Mouse (Mus musculus): ENCODE results near the gene Tfb1m.

Tfb1m gene

GRCm38 (mm10) chr17:3557331-3558311 is at the start of gene Tfb1m:
Tfb1m (minus strand) TSS chr17:3557781.
- DNase-seq: peak; percentile 91 to 95

GRCm38 (mm10) chr17:3602954-3603672 is 45.5 kb upstream of the Tfb1m start:
- DNase-seq: no peak

GRCm38 (mm10) chr17:3598393-3598792 is 40.8 kb upstream of the Tfb1m start:
- no peak for DNase-seq

DNA sequence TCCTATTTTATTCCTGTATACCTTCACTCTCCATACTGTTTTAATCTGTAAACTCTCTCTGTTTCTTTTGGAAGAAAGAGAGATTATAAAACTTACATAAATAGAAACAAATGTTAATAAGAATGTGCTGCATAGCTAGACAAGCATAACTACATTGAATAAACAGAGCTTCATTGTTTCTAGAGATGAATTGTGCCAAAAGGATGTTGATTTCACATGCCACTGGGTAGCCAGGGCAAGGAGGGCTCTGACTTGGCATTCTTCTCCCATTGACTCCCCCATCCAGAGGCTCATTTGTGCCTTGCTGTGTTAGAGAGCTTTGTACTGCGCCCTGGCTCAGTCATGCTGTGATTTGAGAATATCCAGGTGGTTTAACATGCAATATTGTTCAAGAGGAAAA is 40.3 kb upstream of the Tfb1m start:
- DNase-seq: no peak

DNA sequence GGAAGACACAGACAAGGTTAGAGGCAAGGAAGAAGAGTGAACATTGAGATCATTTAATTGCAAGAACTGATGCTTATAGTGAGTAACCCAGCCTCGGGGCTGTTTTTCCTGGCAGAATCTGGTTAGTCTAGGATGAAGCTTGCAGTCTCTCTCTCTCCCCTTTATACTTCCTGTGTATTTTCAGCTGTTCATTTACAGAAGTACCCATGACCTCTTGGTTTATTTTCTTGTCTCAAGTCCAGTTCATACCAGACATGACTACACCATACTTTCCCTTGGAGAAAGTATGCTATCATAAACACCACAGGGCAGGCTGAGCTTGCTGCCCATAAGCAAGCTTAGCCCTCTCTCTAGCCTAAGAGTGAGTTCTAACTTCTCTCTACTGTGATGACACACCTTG is 39.5 kb upstream of the Tfb1m start:
- DNase-seq: no peak

- peak in 1 of 2 experiments; percentile 40 for DNase-seq
Measured at GRCm38 (mm10) chr17:3570876-3571275, 13.3 kb upstream of the Tfb1m start.

DNA sequence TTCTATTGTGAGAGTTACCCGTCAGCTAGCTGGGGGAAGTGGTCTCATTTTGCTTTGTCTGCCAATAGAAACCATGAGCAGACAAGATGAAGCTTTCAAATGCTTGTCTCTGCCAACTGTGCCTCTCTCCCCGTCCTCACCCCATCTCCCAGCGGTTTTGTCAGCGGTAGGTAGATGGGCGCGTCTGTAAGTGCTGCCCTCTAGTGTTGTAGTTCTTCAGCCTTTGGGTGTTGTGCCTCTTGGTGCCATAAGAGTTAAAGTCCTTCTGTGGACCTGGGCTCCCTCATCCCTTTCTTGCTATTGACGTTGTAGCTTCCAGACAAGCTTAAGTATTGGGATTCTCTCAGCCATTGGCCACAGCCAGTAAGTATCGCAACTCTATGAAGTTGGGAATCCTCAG is 4.8 kb upstream of the Tfb1m start:
- DNase-seq: no peak

DNA sequence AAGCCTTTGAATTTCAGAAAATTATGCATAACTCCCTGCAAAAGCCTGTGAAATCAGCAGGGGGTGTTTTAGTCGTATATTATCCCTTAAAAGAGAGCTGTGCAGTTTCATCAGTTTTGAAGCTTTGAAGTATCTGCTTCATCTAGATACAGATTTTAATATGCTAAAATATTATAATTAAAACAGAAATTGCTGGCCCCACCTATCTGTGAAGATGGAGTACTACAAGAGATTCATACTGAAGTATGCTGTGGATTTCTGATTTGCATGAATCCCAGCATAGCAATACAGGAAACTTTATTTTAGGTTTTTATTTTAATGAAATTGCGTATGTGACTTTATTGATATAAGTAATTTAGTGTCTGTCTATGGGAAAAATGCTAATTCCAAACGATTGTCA is 3.0 kb upstream of the Tfb1m start:
- no peak for DNase-seq

DNA sequence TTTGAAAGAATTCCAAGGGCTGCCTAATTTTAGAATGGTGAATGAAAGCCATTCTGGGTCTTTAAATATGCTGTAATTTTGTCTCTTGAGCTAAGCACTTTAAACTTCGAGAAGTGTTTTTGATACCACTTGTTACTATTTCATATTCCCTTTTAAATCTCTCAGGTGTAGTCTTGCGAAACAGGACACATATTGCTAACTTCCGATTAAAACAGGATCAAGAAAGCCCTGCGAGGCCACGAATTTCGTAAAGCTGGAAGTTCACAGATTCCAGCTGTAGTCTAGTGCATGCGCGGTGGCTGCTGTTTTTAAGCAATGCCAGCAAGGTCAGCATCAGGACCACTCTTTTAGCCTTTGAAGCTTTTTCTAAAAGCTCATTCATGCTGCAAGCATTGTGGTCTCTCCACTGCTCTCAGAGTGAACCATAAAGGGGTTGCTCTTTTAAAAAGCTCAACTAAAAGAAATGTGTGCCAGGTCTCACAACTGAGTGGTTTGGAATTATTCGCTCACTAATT is 832 bp upstream of the Tfb1m start:
- no peak for DNase-seq

- no peak for DNase-seq
Measured at GRCm38 (mm10) chr17:3556251-3556650, 1.3 kb downstream of the Tfb1m start.

- no peak for DNase-seq
Measured at GRCm38 (mm10) chr17:3547725-3548124, 9.9 kb downstream of the Tfb1m start.

GRCm38 (mm10) chr17:3541033-3541432 is 16.5 kb downstream of the Tfb1m start:
- DNase-seq: no peak

- no peak for DNase-seq
Measured at GRCm38 (mm10) chr17:3540304-3540703, 17.3 kb downstream of the Tfb1m start.

DNA sequence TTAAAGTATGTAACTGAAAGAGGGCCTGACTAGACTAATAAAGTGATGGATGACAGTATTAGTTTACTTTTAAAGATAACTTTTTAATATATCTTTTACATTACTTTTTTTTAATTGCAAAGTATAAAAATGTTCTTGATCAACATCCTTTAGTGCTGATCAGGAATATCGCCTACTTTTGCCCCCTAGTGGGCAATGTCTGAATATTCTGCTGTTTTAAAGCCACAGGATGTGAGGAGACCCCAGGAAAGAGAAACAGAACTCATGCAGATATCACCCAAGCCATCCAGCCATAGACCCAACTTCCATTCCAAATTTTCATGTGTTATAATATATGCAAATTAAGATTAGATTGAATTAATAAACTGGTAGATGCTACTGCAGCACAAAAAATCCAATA is 24.2 kb downstream of the Tfb1m start:
- no peak for DNase-seq

- DNase-seq: no peak
Measured at GRCm38 (mm10) chr17:3532254-3532653, 25.3 kb downstream of the Tfb1m start, which contains the start of gene Cldn20. Cldn20 (plus strand) TSS chr17:3532554.

DNA sequence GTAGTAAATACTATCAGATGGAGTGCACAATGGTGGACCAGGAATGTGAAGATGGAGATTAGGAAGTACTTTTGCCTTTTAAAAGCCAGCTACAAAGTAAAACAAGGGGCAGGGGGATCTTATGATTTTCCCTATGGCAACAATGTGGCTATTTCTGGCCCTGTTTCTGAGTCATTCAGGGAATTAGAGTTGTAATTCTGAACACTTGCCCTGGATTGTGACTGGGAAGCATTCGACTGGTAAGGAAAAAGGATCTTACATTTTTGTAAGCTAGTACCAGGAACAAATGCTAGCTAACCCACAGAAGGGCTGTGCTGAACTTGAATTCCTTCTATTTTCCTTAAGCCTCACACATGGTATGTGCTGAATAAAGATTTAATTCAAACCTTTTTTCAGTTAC is 25.9 kb downstream of the Tfb1m start:
- DNase-seq: no peak

GRCm38 (mm10) chr17:3530549-3530948 is 27.0 kb downstream of the Tfb1m start:
- DNase-seq: no peak

DNA sequence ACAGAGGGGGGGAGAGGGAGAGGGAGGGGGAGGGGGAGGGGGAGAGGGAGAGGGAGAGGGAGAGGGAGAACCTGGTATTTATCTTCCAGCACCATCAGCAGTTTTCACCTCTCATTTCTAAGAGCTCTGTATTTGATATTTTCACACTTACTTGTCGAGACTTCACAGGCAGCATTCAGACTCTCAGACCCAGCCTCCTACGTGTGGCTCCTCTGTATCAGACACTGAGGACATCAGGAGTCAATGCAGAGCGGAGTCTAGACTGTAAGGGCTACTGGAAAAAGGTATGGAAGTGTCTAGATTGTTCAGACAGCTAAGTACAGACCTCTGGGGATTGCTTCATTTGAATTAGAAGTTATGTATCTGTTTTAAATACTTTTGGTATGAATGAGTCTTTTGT is 28.1 kb downstream of the Tfb1m start:
- no peak for DNase-seq

DNA sequence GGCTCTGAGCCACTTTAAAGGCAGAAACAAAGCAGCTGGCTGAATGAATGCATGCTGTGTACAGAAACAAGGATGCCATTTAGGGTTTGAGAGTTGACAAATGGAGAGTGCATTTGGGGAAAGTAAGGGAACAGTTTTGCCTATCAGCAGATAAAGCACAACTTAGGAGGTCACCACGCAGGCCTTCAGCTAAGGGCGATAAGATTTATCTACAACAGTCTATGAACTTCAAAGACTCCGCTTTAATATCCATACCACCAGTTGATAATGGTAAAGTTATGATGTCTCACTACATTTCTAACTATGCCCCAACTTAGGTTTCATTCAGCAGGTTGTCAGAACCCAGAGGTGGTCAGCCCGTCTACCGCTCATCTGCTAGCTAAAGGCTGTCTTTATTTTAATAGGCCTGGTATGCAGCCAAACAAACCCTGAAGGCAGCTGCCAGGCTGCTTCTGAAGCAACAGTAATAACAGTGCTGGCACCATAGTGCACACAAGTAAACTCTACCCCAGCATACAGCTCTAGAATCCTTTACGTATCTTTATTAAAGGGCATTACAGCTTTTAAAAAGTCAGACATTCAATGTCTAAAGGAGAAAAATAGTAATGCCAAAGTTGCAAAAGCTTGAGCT is 29.6 kb downstream of the Tfb1m start:
- DNase-seq: no peak

GRCm38 (mm10) chr17:3520344-3520743 is 37.2 kb downstream of the Tfb1m start:
- DNase-seq: no peak

DNA sequence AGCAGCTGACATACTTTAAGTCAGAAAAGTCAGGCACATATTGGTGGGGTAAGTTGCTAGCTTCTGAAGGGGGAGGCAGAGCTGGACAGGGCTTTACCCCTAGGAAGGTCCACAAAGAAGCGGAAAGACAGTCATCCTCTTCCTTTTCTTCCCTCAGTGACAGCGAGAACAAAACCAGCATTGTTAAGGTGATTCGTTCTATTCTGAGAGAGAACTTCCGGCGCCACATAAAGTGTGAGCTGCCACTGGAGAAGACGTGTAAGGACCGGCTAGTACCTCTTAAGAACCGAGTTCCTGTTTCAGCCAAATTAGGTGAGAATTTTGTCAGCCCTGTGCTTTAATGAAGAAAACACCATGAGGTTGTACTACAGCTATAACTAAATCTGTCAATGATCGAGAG is 41.2 kb downstream of the Tfb1m start:
- no peak for DNase-seq

DNA sequence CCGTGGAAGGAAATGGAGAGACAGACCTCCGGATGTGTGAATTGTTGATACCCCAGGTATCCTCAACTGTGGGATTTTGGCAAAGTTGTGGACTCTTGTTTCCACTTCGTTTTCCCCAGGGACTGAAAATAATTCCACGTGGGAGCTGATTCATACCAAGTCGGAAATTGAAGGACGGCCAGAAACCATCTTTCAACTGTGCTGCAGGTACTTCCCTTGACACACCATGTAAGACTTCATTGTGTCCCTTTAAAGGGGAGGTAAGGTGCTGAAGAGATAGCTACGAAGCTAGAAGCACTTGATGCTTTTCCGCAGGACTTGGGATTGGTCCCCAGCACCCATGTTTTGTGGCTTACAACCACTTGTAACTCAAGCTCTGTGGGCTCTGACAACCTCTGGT is 41.7 kb downstream of the Tfb1m start:
- no peak for DNase-seq

DNA sequence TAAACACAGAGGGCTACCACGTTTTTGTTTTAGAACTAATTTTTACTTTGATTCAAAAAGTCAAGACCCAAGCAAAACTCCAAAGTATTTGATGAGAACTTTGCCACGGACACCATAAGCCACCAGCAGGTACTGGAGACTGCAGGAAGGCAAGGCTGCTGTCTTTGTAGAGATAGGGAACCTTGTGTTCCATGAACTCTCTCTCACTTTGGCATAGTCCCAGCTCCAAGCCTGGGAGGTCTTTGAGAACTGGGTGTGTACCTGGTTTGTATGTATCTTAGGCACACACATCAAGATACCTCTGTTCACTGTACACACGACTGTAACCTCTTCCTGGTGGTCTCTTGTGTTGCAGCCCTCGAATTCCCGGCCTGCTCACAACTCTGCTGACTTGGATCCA is 43.3 kb downstream of the Tfb1m start:
- no peak for DNase-seq
